Mouse (Mus musculus) hindbrain, embryonic 14.5 days (tissue): Measurements from ENCODE around the gene Acvrl1. TPM values are rescaled to one million over a fixed set of nuclear protein-coding genes. Genes with fewer than 3 reads are reported as not detected.

Experiments used
- microRNA-seq: library from miRNA; unstranded; fragments of <30 nt; microRNA quantifications from one replicate; pipeline ENCODE4, GENCODE M21; 2016
- polyA plus RNA-seq: library from polyadenylated mRNA; unstranded; fragments of >200 nt; fragmentation: Nextera tagmentation; extraction: Ambion mirVana; gene quantifications from 2 replicates; pipeline ENCODE4 v1.2.1, GENCODE M21; 2014

Gene Acvrl1
- polyA plus RNA-seq, 1 experiment from 2014 or later, result 5.7 TPM

Small RNA genes within 50 kb of the gene (microRNA-seq; reads per million reads assigned to microRNA genes)
- 2.1 reads per million, percentile 7 among the genes with 10 or more reads in this experiment for gene Mir6962

Other genes starting within 250 kb of the Acvrl1 start
- gene Gm47841, start 81.1 kb upstream of the Acvrl1 start, polyA plus RNA-seq, result not detected in 2 replicates
- 0.16 and 0.17 TPM in 2 replicates for gene Fignl2, start 50.0 kb upstream of the Acvrl1 start, polyA plus RNA-seq
- not detected in 2 replicates for gene Ankrd33, start 12.8 kb upstream of the Acvrl1 start, polyA plus RNA-seq
- 30.0 and 35.7 TPM in 2 replicates for gene Acvr1b, start 45.5 kb downstream of the Acvrl1 start, polyA plus RNA-seq
- gene Grasp, start 95.7 kb downstream of the Acvrl1 start, polyA plus RNA-seq, result 1.6 and 2.5 TPM in 2 replicates
- gene Nr4a1, start 125.7 kb downstream of the Acvrl1 start, polyA plus RNA-seq, result 5.0 and 5.1 TPM in 2 replicates
- 65.4 and 66.3 TPM in 2 replicates for gene Atg101, start 155.8 kb downstream of the Acvrl1 start, polyA plus RNA-seq
- gene 6030408B16Rik, start 164.7 kb downstream of the Acvrl1 start, polyA plus RNA-seq, result 0.23 and 0.37 TPM in 2 replicates
- 0.11 TPM in 1 of 2 replicates, not detected in the other for gene Krt80, start 241.6 kb downstream of the Acvrl1 start, polyA plus RNA-seq